Mouse (Mus musculus) heart, adult 2 months (tissue): ENCODE measurements around the gene 9130019O22Rik. TPM values are rescaled to one million over a fixed set of nuclear protein-coding genes. Genes with fewer than 3 reads are reported as not detected.
A peak's percentile ranks its signal among the peaks of the same experiment; 100 is the strongest.
"Not testable (repeated sequence)": the region's sequence is repeated elsewhere in the genome, so short reads cannot be mapped to it uniquely, and the experiment has no call there.

ENCODE experiments used
- DNase-seq, 2 experiments: peaks; one replicate each; pipeline ENCODE4 v3.0.0; 2021
- H3K27ac ChIP-seq: fragments of 200-600 bp; 2 replicates; pipeline ENCODE4 v1.8.1; 2022
- H3K27me3 ChIP-seq: fragments of 200-500 bp; 2 replicates; pipeline ENCODE4 v1.6.1; 2012; ENCODE audit warnings: mild to moderate bottlenecking, low read length, inconsistent platforms, mixed read lengths; ENCODE audit not compliant: control insufficient read depth, insufficient read depth
- H3K36me3 ChIP-seq: fragments of 200-500 bp; 2 replicates; pipeline ENCODE4 v1.6.1; 2012; ENCODE audit warnings: low read length, inconsistent platforms; ENCODE audit not compliant: control insufficient read depth, insufficient read depth
- H3K4me1 ChIP-seq: fragments of 200-500 bp; 2 replicates; pipeline ENCODE4 v1.6.1; 2011; ENCODE audit warnings: low read length; ENCODE audit not compliant: control insufficient read depth, insufficient read depth
- H3K4me3 ChIP-seq: fragments of 200-600 bp; 2 replicates; pipeline ENCODE4 v1.8.1; 2022
- H3K79me2 ChIP-seq: fragments of 200-500 bp; replicated peaks from 2 replicates; pipeline ENCODE4 v1.6.1; 2012; ENCODE audit warnings: mild to moderate bottlenecking, inconsistent platforms, low read length, moderate library complexity, mixed read lengths; ENCODE audit not compliant: control insufficient read depth, insufficient read depth
- H3K9ac ChIP-seq: fragments of 200-500 bp; 2 replicates; pipeline ENCODE4 v1.6.1; 2012; ENCODE audit warnings: low read depth, mild to moderate bottlenecking, control low read depth, inconsistent platforms, low read length, mixed read lengths
- CTCF ChIP-seq: fragments of 200-600 bp; IDR thresholded peaks from 2 replicates; pipeline ENCODE4 v1.8.1; 2022; ENCODE audit warnings: antibody characterized with exemption, mild to moderate bottlenecking, moderate library complexity
- EP300 ChIP-seq: fragments of 200-500 bp; IDR thresholded peaks from 2 replicates; pipeline ENCODE4 v1.6.1; 2011; ENCODE audit warnings: low read depth, low read length, control low read depth; ENCODE audit not compliant: insufficient read depth
- POLR2A ChIP-seq: fragments of 200-500 bp; IDR thresholded peaks from 2 replicates; pipeline ENCODE4 v1.6.1; 2011; ENCODE audit warnings: mild to moderate bottlenecking, low read depth, low read length, control low read depth; ENCODE audit not compliant: insufficient read depth
- WGBS: fragments of 180-500 bp; shearing (Covaris S2); methylation state at CpG from one replicate; pipeline ENCODE4 v1.1.7; 2018; 5-methylcytosine and 5-hydroxymethylcytosine counted together
- intact Hi-C: fragments of 180-260 bp; cut with DNase I; formaldehyde crosslinking; loops from one replicate; pipeline ENCODE4 v1.15.1; 2025
- polyA plus RNA-seq: library from polyadenylated mRNA; depleted of rRNA; stranded (reverse); fragments of >200 nt; gene quantifications from 2 replicates; pipeline ENCODE4 v1.2.3, GENCODE M21; 2012; rRNA removed
- total RNA-seq, 2 experiments: library from RNA; stranded (reverse); gene quantifications; 2 replicates each; pipeline ENCODE4 v1.2.3; 2021

9130019O22Rik gene
- total and polyA plus RNA-seq, 3 experiments = 1.7 to 2.4 (median 2.3) TPM

DNA sequence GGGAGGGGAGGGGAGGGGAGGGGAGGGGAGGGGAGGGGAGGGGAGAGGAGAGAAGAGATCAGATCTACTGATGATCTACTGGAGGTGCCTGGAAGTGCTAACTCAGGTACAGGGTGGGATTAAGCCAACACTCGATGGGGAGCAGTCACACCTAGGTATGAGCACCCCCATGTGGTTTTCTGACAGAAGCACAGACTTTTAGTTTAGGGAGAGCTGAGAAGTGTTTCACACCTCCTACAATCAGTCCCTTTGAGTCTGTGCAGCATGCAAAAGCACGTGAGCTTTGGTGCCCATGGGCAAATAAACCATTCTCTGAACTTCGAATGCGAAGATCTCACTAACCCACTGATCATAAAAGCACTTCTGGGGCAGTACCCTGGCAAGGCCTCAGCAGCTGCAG lies 44.6 kb downstream of the 9130019O22Rik start:
- WGBS = 55% methylated on average over 4 of the region's 4 CpGs
- Histone ChIP-seq H3K4me3 (no peak overlapping the region), H3K9ac (no peak overlapping the region), H3K79me2 (0 out of 2 replicates have a peak, but pooled peaks cover 2% of the 10 kb centered on the region), H3K36me3 (peaks cover 4% of the 10 kb centered on the region), H3K27me3 (no peaks in the 10 kb centered on the region), H3K4me1 (no peaks in the 10 kb centered on the region), H3K27ac (no peak overlapping the region)
- TF ChIP-seq CTCF (peak; percentile 45), POLR2A (no peak), EP300 (no peak)
- DNase-seq = no peak
- intact Hi-C loops = no loop called here

DNA sequence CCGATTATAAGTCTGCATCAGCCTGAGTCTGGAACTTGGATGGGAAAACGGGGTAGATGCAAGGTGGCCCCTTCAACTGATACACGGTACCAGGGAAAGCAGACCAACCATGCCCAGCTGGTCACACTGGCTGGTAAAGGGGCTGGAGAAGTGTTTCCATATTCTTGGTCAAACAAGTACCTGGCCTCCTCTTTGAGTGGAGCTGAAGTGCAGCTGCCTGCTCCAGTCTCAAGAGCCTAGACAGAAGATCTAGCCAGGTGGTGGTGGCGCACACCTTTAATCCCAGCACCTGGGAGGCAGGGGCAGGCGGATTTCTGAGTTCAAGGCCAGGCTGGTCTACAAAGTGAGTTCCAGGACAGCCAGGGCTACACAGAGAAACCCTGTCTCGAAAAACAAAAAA lies 45.1 kb downstream of the 9130019O22Rik start:
- WGBS = 91% methylated on average over 6 of the region's 6 CpGs
- H3K4me3 ChIP-seq, H3K27ac ChIP-seq, intact Hi-C loops, H3K4me1 ChIP-seq, H3K27me3 ChIP-seq, H3K79me2 ChIP-seq, DNase-seq, H3K36me3 ChIP-seq, H3K9ac ChIP-seq: not testable (repeated sequence)

DNA sequence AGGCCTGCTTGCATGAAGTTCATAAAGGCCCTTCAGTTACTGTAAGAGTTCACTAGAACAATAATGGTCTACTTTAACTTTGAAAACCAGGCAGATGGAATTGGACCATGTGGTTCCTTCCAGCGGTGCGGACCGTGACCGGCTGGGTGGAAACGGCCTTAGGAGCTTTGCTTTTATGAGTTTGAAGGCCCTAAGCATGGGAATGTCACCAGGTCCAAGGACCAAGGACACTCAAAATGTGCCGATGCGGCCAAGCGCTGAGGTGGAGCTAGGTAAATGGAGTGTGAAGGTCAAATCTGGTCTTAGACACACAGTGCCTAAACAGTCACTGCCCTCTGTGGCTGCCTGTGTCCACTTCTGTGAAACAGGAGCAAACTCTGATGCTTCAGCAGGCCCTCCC lies 45.6 kb downstream of the 9130019O22Rik start:
- Histone ChIP-seq H3K79me2 (0 out of 2 replicates have a peak, but pooled peaks cover 2% of the 10 kb centered on the region), H3K27ac (no peak overlapping the region), H3K36me3 (peaks cover 4% of the 10 kb centered on the region), H3K9ac (no peak overlapping the region), H3K4me1 (peaks cover 1% of the 10 kb centered on the region; the same call in 1 of the 2 replicates), H3K4me3 (no peak overlapping the region), H3K27me3 (no peaks in the 10 kb centered on the region)
- no peak for TF ChIP-seq POLR2A
- no peak for TF ChIP-seq CTCF
- TF ChIP-seq EP300 = no peak
- intact Hi-C loops = no loop called here
- no peak for DNase-seq
- 92% methylated on average over 8 of the region's 8 CpGs for WGBS

DNA sequence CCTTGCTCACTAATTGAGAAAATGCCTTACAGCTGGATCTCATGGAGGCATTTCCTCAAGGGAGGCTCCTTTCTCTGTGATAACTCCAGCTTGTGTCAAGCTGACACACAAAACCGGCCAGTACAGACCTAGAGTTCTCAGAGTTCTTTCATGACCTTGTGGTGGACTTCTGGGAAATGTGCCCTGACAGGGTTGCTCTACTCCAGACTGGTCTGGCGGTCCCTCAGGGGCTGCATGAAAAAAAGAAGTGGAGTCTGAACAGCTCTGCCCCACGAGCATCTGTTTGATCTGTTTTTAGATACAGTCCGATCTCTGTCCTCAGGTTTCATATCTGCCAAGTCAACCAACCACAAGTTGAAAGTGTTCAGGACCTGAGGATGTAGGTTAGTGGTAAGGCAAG lies 49.3 kb downstream of the 9130019O22Rik start:
- Histone ChIP-seq H3K36me3 (no peaks in the 10 kb centered on the region), H3K9ac (no peak overlapping the region), H3K27me3 (no peaks in the 10 kb centered on the region), H3K79me2 (no peaks in the 10 kb centered on the region), H3K27ac (no peak overlapping the region), H3K4me1 (peaks cover 1% of the 10 kb centered on the region; the same call in 1 of the 2 replicates), H3K4me3 (no peak overlapping the region)
- intact Hi-C loops = no loop called here
- 45% methylated on average over 4 of the region's 4 CpGs for WGBS
- no peak for DNase-seq
- TF ChIP-seq EP300 (no peak), CTCF (no peak), POLR2A (no peak)

DNA sequence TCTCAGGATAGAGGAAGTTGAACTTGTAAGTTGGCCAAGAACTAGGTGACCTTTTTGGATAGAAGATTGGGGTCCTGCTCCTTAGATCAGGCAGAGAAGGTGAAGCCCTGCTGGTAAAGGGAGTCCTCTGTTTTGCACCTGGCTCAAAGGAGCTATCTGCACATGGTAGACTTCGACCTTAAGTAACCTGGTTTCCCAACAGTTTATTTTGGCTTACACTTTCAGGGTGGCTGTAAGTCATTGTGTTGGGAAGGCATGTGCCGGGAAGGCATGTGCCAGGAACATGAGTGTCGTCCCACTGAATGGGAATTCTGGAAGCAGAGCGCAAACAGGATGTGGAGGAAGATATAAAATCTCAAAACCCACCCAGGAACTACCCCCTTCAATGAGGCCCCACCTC lies 51.4 kb downstream of the 9130019O22Rik start:
- TF ChIP-seq EP300 (no peak), POLR2A (no peak), CTCF (no peak)
- Histone ChIP-seq H3K36me3 (no peaks in the 10 kb centered on the region), H3K4me3 (no peak overlapping the region), H3K4me1 (peaks cover 1% of the 10 kb centered on the region; the same call in 1 of the 2 replicates), H3K27me3 (no peaks in the 10 kb centered on the region), H3K9ac (no peak overlapping the region), H3K79me2 (no peaks in the 10 kb centered on the region), H3K27ac (no peak overlapping the region)
- no peak for DNase-seq
- intact Hi-C loops = no loop called here
- 39% methylated on average over 4 of the region's 4 CpGs for WGBS

DNA sequence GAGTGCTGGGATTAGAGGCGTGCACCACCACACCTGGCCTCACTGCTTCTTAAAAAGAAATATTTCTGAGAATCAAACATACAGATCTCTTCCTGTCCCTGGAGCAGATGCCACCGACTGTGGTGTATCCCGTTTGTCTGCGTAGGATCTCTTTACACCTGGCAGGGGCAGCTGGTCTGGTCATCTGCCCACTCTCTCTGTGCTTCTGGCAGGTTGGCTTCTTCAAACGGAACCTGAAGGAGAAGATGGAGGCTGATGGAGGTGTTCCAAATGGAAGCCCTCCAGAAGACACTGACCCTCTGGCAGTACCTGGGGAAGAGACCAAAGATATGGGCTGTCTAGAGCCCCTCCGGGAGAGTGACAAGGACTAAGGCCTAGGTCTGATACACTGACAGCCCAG lies 53.7 kb downstream of the 9130019O22Rik start:
- Histone ChIP-seq H3K4me3 (no peak overlapping the region), H3K4me1 (peaks cover 1% of the 10 kb centered on the region; the same call in 1 of the 2 replicates), H3K79me2 (no peaks in the 10 kb centered on the region), H3K27ac (no peak overlapping the region), H3K36me3 (no peaks in the 10 kb centered on the region), H3K27me3 (no peaks in the 10 kb centered on the region), H3K9ac (no peak overlapping the region)
- TF ChIP-seq POLR2A (no peak), CTCF (no peak), EP300 (no peak)
- no peak for DNase-seq
- 76% methylated on average over 6 of the region's 6 CpGs for WGBS
- intact Hi-C loops = no loop called here

Other genes with a start within 250 kb of the 9130019O22Rik start
- under 1 TPM; 0.78 to 0.80 TPM for gene Spn, start 249.3 kb downstream of the 9130019O22Rik start, total RNA-seq
- 1.1 and 2.9 TPM in 2 replicates for gene Spn, start 249.3 kb downstream of the 9130019O22Rik start, polyA plus RNA-seq
- 10 to 100 TPM; 33.4 to 35.2 TPM for gene Cd2bp2, start 191.1 kb downstream of the 9130019O22Rik start, total RNA-seq
- gene Cd2bp2, start 191.1 kb downstream of the 9130019O22Rik start, polyA plus RNA-seq = 18.2 and 26.9 TPM in 2 replicates
- 10 to 100 TPM; 20.5 to 22.0 TPM for gene Tbc1d10b, start 178.7 kb downstream of the 9130019O22Rik start, total RNA-seq
- gene Tbc1d10b, start 178.7 kb downstream of the 9130019O22Rik start, polyA plus RNA-seq = 13.6 and 17.4 TPM in 2 replicates
- gene Mylpf, start 178.3 kb downstream of the 9130019O22Rik start, total RNA-seq = 1 to 10 TPM; 3.5 TPM
- gene Mylpf, start 178.3 kb downstream of the 9130019O22Rik start, polyA plus RNA-seq = 0.74 and 1.1 TPM in 2 replicates
- 1 to 10 TPM; 6.0 to 6.3 TPM for gene Zfp553, start 154.1 kb downstream of the 9130019O22Rik start, total RNA-seq
- 5.0 and 6.5 TPM in 2 replicates for gene Zfp553, start 154.1 kb downstream of the 9130019O22Rik start, polyA plus RNA-seq
- gene Sept1, start 154.0 kb downstream of the 9130019O22Rik start, total RNA-seq = 1 to 10 TPM; 2.5 to 4.7 TPM
- gene Sept1, start 154.0 kb downstream of the 9130019O22Rik start, polyA plus RNA-seq = 6.2 and 13.0 TPM in 2 replicates
- 10 to 100 TPM; 14.7 to 21.0 TPM for gene Zfp771, start 142.9 kb downstream of the 9130019O22Rik start, total RNA-seq
- gene Zfp771, start 142.9 kb downstream of the 9130019O22Rik start, polyA plus RNA-seq = 16.9 and 30.0 TPM in 2 replicates
- gene Dctpp1, start 126.5 kb downstream of the 9130019O22Rik start, total RNA-seq = 10 to 100 TPM; 38.7 to 44.6 TPM
- gene Dctpp1, start 126.5 kb downstream of the 9130019O22Rik start, polyA plus RNA-seq = 42.0 and 46.6 TPM in 2 replicates
- gene Sephs2, start 113.1 kb downstream of the 9130019O22Rik start, total RNA-seq = 10 to 100 TPM; 27.2 to 32.9 TPM
- 14.8 and 22.5 TPM in 2 replicates for gene Sephs2, start 113.1 kb downstream of the 9130019O22Rik start, polyA plus RNA-seq
- 1 to 10 TPM; 1.7 to 2.3 TPM for gene Itgal, start 90.9 kb downstream of the 9130019O22Rik start, total RNA-seq
- gene Itgal, start 90.9 kb downstream of the 9130019O22Rik start, polyA plus RNA-seq = 3.0 and 5.0 TPM in 2 replicates
- gene Zfp768, start 41.6 kb downstream of the 9130019O22Rik start, total RNA-seq = 10 to 100 TPM; 36.5 to 37.2 TPM
- gene Zfp768, start 41.6 kb downstream of the 9130019O22Rik start, polyA plus RNA-seq = 30.8 and 31.6 TPM in 2 replicates
- gene Zfp747, start 11.1 kb downstream of the 9130019O22Rik start, total RNA-seq = 1 to 10 TPM; 4.3 to 5.3 TPM
- gene Zfp747, start 11.1 kb downstream of the 9130019O22Rik start, polyA plus RNA-seq = 2.9 and 3.9 TPM in 2 replicates
- 1 to 10 TPM; 3.1 to 4.0 TPM for gene E430018J23Rik, start 6.5 kb upstream of the 9130019O22Rik start, total RNA-seq
- 3.1 and 3.5 TPM in 2 replicates for gene E430018J23Rik, start 6.5 kb upstream of the 9130019O22Rik start, polyA plus RNA-seq
- 1 to 10 TPM; 3.2 TPM for gene Zfp764, start 19.7 kb upstream of the 9130019O22Rik start, total RNA-seq
- gene Zfp764, start 19.7 kb upstream of the 9130019O22Rik start, polyA plus RNA-seq = 2.6 and 3.5 TPM in 2 replicates
- gene Zfp688, start 34.9 kb upstream of the 9130019O22Rik start, total RNA-seq = 1 to 10 TPM; 3.3 to 3.8 TPM
- gene Zfp688, start 34.9 kb upstream of the 9130019O22Rik start, polyA plus RNA-seq = 4.9 and 8.1 TPM in 2 replicates
- gene Zfp689, start 62.0 kb upstream of the 9130019O22Rik start, total RNA-seq = 1 to 10 TPM in 1 of 2 experiments, under 1 TPM in 1; 0.93 to 1.5 TPM
- 1.8 and 2.0 TPM in 2 replicates for gene Zfp689, start 62.0 kb upstream of the 9130019O22Rik start, polyA plus RNA-seq
- 10 to 100 TPM; 23.1 to 28.0 TPM for gene Prr14, start 72.4 kb upstream of the 9130019O22Rik start, total RNA-seq
- 45.6 and 61.6 TPM in 2 replicates for gene Prr14, start 72.4 kb upstream of the 9130019O22Rik start, polyA plus RNA-seq
- gene Fbrs, start 92.0 kb upstream of the 9130019O22Rik start, total RNA-seq = 10 to 100 TPM; 31.2 to 33.9 TPM
- gene Fbrs, start 92.0 kb upstream of the 9130019O22Rik start, polyA plus RNA-seq = 13.4 and 16.4 TPM in 2 replicates
- 10 to 100 TPM; 53.1 to 55.8 TPM for gene Srcap, start 124.8 kb upstream of the 9130019O22Rik start, total RNA-seq
- 15.3 and 16.7 TPM in 2 replicates for gene Srcap, start 124.8 kb upstream of the 9130019O22Rik start, polyA plus RNA-seq
- 1 to 10 TPM; 7.8 to 8.2 TPM for gene Gm42715, start 132.4 kb upstream of the 9130019O22Rik start, total RNA-seq
- 7.9 and 9.3 TPM in 2 replicates for gene Gm42715, start 132.4 kb upstream of the 9130019O22Rik start, polyA plus RNA-seq
- not detected for gene Tmem265, start 174.2 kb upstream of the 9130019O22Rik start, total RNA-seq
- not detected in 2 replicates for gene Tmem265, start 174.2 kb upstream of the 9130019O22Rik start, polyA plus RNA-seq
- 10 to 100 TPM; 13.9 to 17.5 TPM for gene Phkg2, start 186.2 kb upstream of the 9130019O22Rik start, total RNA-seq
- 30.1 and 40.1 TPM in 2 replicates for gene Phkg2, start 186.2 kb upstream of the 9130019O22Rik start, polyA plus RNA-seq
- gene Ccdc189, start 201.4 kb upstream of the 9130019O22Rik start, total RNA-seq = 10 to 100 TPM; 10.4 to 11.7 TPM
- gene Ccdc189, start 201.4 kb upstream of the 9130019O22Rik start, polyA plus RNA-seq = 10.6 and 11.4 TPM in 2 replicates
- gene Rnf40, start 201.6 kb upstream of the 9130019O22Rik start, total RNA-seq = 10 to 100 TPM; 41.0 to 44.8 TPM
- gene Rnf40, start 201.6 kb upstream of the 9130019O22Rik start, polyA plus RNA-seq = 18.2 and 27.3 TPM in 2 replicates
- 10 to 100 TPM; 17.7 to 24.9 TPM for gene Zfp629, start 228.6 kb upstream of the 9130019O22Rik start, total RNA-seq
- gene Zfp629, start 228.6 kb upstream of the 9130019O22Rik start, polyA plus RNA-seq = 12.5 and 20.9 TPM in 2 replicates